Mouse (Mus musculus) forebrain, embryonic 13.5 days (tissue): Measurements from ENCODE around the gene H2-M5. TPM values are rescaled to one million over a fixed set of nuclear protein-coding genes. Genes with fewer than 3 reads are reported as not detected.

Experiments
- ATAC-seq: fragments of 200-750 bp; cut with Nextera tagmentation; 2 replicates; pipeline ENCODE4 v1.8.0; 2017
- H3K27ac ChIP-seq: fragments of 300-500 bp; sonication (generic); 2 replicates; pipeline ENCODE4 v1.5.1; 2015; ENCODE audit warnings: inconsistent platforms, mild to moderate bottlenecking, moderate library complexity
- H3K27me3 ChIP-seq: fragments of 300-500 bp; sonication (generic); 2 replicates; pipeline ENCODE4 v1.6.1; 2015; ENCODE audit warnings: mild to moderate bottlenecking, inconsistent platforms
- H3K36me3 ChIP-seq: fragments of 300-500 bp; sonication (generic); 2 replicates; pipeline ENCODE4 v1.6.1; 2015; ENCODE audit warnings: mild to moderate bottlenecking, inconsistent platforms; ENCODE audit not compliant: poor library complexity, severe bottlenecking
- H3K4me1 ChIP-seq: fragments of 300-500 bp; sonication (generic); 2 replicates; pipeline ENCODE4 v1.6.1; 2015; ENCODE audit warnings: inconsistent platforms
- H3K4me2 ChIP-seq: fragments of 300-500 bp; sonication (generic); 2 replicates; pipeline ENCODE4 v1.6.1; 2015; ENCODE audit warnings: inconsistent platforms, mild to moderate bottlenecking, moderate library complexity
- H3K4me3 ChIP-seq: fragments of 300-500 bp; sonication (generic); 2 replicates; pipeline ENCODE4 v1.5.1; 2015; ENCODE audit warnings: mild to moderate bottlenecking, inconsistent platforms
- H3K9ac ChIP-seq: fragments of 300-500 bp; sonication (generic); 2 replicates; pipeline ENCODE4 v1.6.1; 2015; ENCODE audit warnings: mild to moderate bottlenecking, inconsistent platforms
- H3K9me3 ChIP-seq: fragments of 300-500 bp; sonication (generic); replicated peaks from 2 replicates; pipeline ENCODE4 v1.6.1; 2016; ENCODE audit warnings: inconsistent platforms
- WGBS: fragments of 180-500 bp; shearing (Covaris S2); methylation state at CpG from one replicate; pipeline ENCODE4 v1.1.7; 2015; 5-methylcytosine and 5-hydroxymethylcytosine counted together
- polyA plus RNA-seq: library from polyadenylated mRNA; unstranded; fragments of >200 nt; fragmentation: Nextera tagmentation; extraction: Ambion mirVana; gene quantifications from 2 replicates; pipeline ENCODE4 v1.2.1, GENCODE M21; 2015

The H2-M5 gene
- polyA plus RNA-seq, 1 experiment from 2014 or later = 1.6 TPM

GRCm38 (mm10) chr17:36958884-36959283 lies 30.5 kb downstream of the H2-M5 start:
- no peak; the same call in 1 of the 2 replicates for ATAC-seq
- peak overlapping the region; percentile 56 for H3K4me3 ChIP-seq
- H3K4me2 ChIP-seq = peak overlapping the region; percentile 83
- H3K9ac ChIP-seq = peak overlapping the region; percentile 73
- H3K4me1 ChIP-seq = peaks cover 23% of the 10 kb centered on the region
- H3K36me3 ChIP-seq = peaks cover 14% of the 10 kb centered on the region; the same call in 1 of the 2 replicates
- peak overlapping the region; percentile 44; the same call in 1 of the 2 replicates for H3K27ac ChIP-seq
- H3K9me3 ChIP-seq = no peaks in the 10 kb centered on the region
- H3K27me3 ChIP-seq = no peaks in the 10 kb centered on the region
- WGBS = 13% methylated on average over 12 of the region's 12 CpGs

- ATAC-seq = peak; percentile 99
These were observed 31.2 kb downstream of the H2-M5 start, which contains the start of the genes Znrd1 and Znrd1as for GRCm38 (mm10) chr17:36957999-36958743. Gene Znrd1, minus strand, starts transcription at chr17:36958559. Gene Znrd1as, plus strand, starts transcription at chr17:36958592.

GRCm38 (mm10) chr17:36953062-36953461 lies 36.3 kb downstream of the H2-M5 start:
- WGBS = 89% methylated on average over 1 of the region's 1 CpGs
- Histone ChIP-seq H3K4me3 (no peak overlapping the region), H3K36me3 (peaks cover 24% of the 10 kb centered on the region), H3K4me2 (no peak overlapping the region), H3K4me1 (peaks cover 28% of the 10 kb centered on the region), H3K27ac (no peak overlapping the region), H3K27me3 (no peaks in the 10 kb centered on the region), H3K9me3 (no peaks in the 10 kb centered on the region), H3K9ac (no peak overlapping the region)
- no peak for ATAC-seq

More at GRCm38 (mm10) chr17:36957999-36958743, 31.2 kb downstream of the H2-M5 start, which contains the start of the genes Znrd1 and Znrd1as:
- H3K27ac ChIP-seq = peak within 1 kb of the TSS; percentile 55
- peak within 1 kb of the TSS; percentile 73 for H3K9ac ChIP-seq
- H3K4me2 ChIP-seq = peak within 1 kb of the TSS; percentile 83
- H3K9me3 ChIP-seq = no peaks in the 10 kb centered on the region
- no peaks in the 10 kb centered on the region for H3K27me3 ChIP-seq
- peak within 1 kb of the TSS; percentile 56 for H3K4me3 ChIP-seq
- under 1% methylated on average over 46 of the region's 46 CpGs for WGBS
- peaks cover 14% of the 10 kb centered on the region; the same call in 1 of the 2 replicates for H3K36me3 ChIP-seq
- H3K4me1 ChIP-seq = peaks cover 23% of the 10 kb centered on the region

GRCm38 (mm10) chr17:36952631-36953030 lies 36.7 kb downstream of the H2-M5 start:
- Histone ChIP-seq H3K4me3 (no peak overlapping the region), H3K4me1 (peaks cover 30% of the 10 kb centered on the region), H3K4me2 (no peak overlapping the region), H3K36me3 (peaks cover 24% of the 10 kb centered on the region), H3K9me3 (no peaks in the 10 kb centered on the region), H3K9ac (no peak overlapping the region), H3K27me3 (no peaks in the 10 kb centered on the region), H3K27ac (no peak overlapping the region)
- no peak for ATAC-seq
- WGBS = 87% methylated on average over 2 of the region's 2 CpGs

GRCm38 (mm10) chr17:36950981-36951947 lies 38.1 kb downstream of the H2-M5 start, which contains the start of gene Ppp1r11:
Gene Ppp1r11, minus strand, starts transcription at chr17:36951741.
- Histone ChIP-seq H3K27me3 (peaks cover 5% of the 10 kb centered on the region), H3K9me3 (no peaks in the 10 kb centered on the region), H3K4me2 (peak within 1 kb of the TSS; percentile 81), H3K27ac (peak within 1 kb of the TSS; percentile 83), H3K9ac (peak within 1 kb of the TSS; percentile 76), H3K4me1 (peaks cover 23% of the 10 kb centered on the region), H3K36me3 (peaks cover 19% of the 10 kb centered on the region), H3K4me3 (peak within 1 kb of the TSS; percentile 71)
- ATAC-seq = peak; percentile 97
- 3% methylated on average over 36 of the region's 36 CpGs for WGBS

- H3K4me1 ChIP-seq = peaks cover 23% of the 10 kb centered on the region
- no peak overlapping the region for H3K4me3 ChIP-seq
- peaks cover 25% of the 10 kb centered on the region for H3K27me3 ChIP-seq
- WGBS = 89% methylated on average over 8 of the region's 8 CpGs
- no peak for ATAC-seq
- H3K9ac ChIP-seq = no peak overlapping the region
- H3K9me3 ChIP-seq = no peaks in the 10 kb centered on the region
- no peak overlapping the region for H3K27ac ChIP-seq
- peaks cover 12% of the 10 kb centered on the region for H3K36me3 ChIP-seq
- H3K4me2 ChIP-seq = no peak overlapping the region
These were observed 40.1 kb downstream of the H2-M5 start for GRCm38 (mm10) chr17:36949265-36949664.

- Histone ChIP-seq H3K4me1 (peaks cover 24% of the 10 kb centered on the region), H3K36me3 (peaks cover 10% of the 10 kb centered on the region), H3K4me3 (no peak overlapping the region), H3K4me2 (no peak overlapping the region), H3K27me3 (peaks cover 34% of the 10 kb centered on the region), H3K9ac (no peak overlapping the region), H3K9me3 (no peaks in the 10 kb centered on the region), H3K27ac (no peak overlapping the region)
- 89% methylated on average over 1 of the region's 1 CpGs for WGBS
- ATAC-seq = no peak
These were observed 41.1 kb downstream of the H2-M5 start for GRCm38 (mm10) chr17:36948286-36948685.

GRCm38 (mm10) chr17:36947051-36947819 lies 42.1 kb downstream of the H2-M5 start:
- ATAC-seq = peak; percentile 49
- peak overlapping the region; percentile 78 for H3K9ac ChIP-seq
- peak overlapping the region; percentile 41; the same call in 1 of the 2 replicates for H3K27ac ChIP-seq
- H3K9me3 ChIP-seq = no peaks in the 10 kb centered on the region
- peak overlapping the region; percentile 49 for H3K4me3 ChIP-seq
- H3K4me2 ChIP-seq = peak overlapping the region; percentile 86
- peaks cover 34% of the 10 kb centered on the region for H3K4me1 ChIP-seq
- peaks cover 45% of the 10 kb centered on the region for H3K27me3 ChIP-seq
- under 1% methylated on average over 56 of the region's 62 CpGs for WGBS
- peaks cover 10% of the 10 kb centered on the region for H3K36me3 ChIP-seq

GRCm38 (mm10) chr17:36944121-36944775 lies 45.1 kb downstream of the H2-M5 start:
- Histone ChIP-seq H3K27me3 (peaks cover 61% of the 10 kb centered on the region), H3K27ac (no peak overlapping the region), H3K4me3 (no peak overlapping the region), H3K9me3 (no peaks in the 10 kb centered on the region), H3K9ac (no peak overlapping the region), H3K36me3 (peaks cover 7% of the 10 kb centered on the region), H3K4me2 (no peak overlapping the region), H3K4me1 (peaks cover 20% of the 10 kb centered on the region; the same call in 1 of the 2 replicates)
- no peak for ATAC-seq
- WGBS = 26% methylated on average over 8 of the region's 9 CpGs

- Histone ChIP-seq H3K27me3 (peaks cover 61% of the 10 kb centered on the region), H3K9ac (no peak overlapping the region), H3K4me3 (0 out of 2 replicates have a peak overlapping the region, but pooled peaks have one; percentile 38), H3K4me2 (no peak overlapping the region; the same call in 1 of the 2 replicates), H3K4me1 (peaks cover 20% of the 10 kb centered on the region; the same call in 1 of the 2 replicates), H3K9me3 (no peaks in the 10 kb centered on the region), H3K36me3 (peaks cover 1% of the 10 kb centered on the region), H3K27ac (no peak overlapping the region)
- no peak for ATAC-seq
- 25% methylated on average over 5 of the region's 5 CpGs for WGBS
These were observed 45.6 kb downstream of the H2-M5 start for GRCm38 (mm10) chr17:36943691-36944090.
